Mouse (Mus musculus) stomach, postnatal 0 days (tissue): ENCODE results near the gene Zbtb42.

Experiments used
- CTCF ChIP-seq: IDR thresholded peaks from 2 replicates; pipeline ENCODE4 v1.5.1; 2016; ENCODE audit warnings: antibody characterized with exemption, low read depth, mild to moderate bottlenecking, moderate library complexity
- EP300 ChIP-seq: optimal IDR thresholded peaks from 2 replicates; pipeline ENCODE3; 2016; ENCODE audit warnings: antibody characterized with exemption

DNA sequence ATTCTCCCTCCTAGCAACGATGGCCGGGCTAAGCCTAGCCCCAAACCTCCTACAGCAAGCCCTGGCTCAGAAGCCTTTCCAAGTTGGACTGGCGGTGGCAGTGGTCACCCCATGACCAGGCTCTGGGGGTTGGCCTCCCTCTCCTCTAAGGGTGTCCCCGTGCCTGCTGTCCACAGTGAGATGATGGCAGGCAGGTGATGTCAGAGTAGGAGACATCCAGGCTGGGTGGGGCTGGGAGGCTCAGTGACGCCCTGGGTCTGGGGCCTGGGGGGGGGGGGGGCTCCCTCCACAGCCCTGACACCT is 44.4 kb downstream of the Zbtb42 start:
- TF ChIP-seq CTCF: no peak
- no peak for TF ChIP-seq EP300
